Mouse (Mus musculus): Measurements from ENCODE around the gene Prelid3b. TPM values are rescaled to one million over a fixed set of nuclear protein-coding genes. Genes with fewer than 3 reads are reported as not detected.

The Prelid3b gene
- polyA plus RNA-seq (2015; fragmentation: Nextera tagmentation; extraction: Ambion mirVana), result 64.2 and 74.4 TPM in 2 replicates

GRCm38 (mm10) chr2:174472818-174473549, at the start of gene Prelid3b:
Gene Prelid3b (minus strand): TSS chr2:174473081.
- H3K9me3 ChIP-seq (replicated peaks; ENCODE audit: control insufficient read depth, low read length), result no peaks in the 10 kb centered on the region
- H3K4me3 ChIP-seq (ENCODE audit: low read depth, low read length), result peak within 1 kb of the TSS; percentile 88
- no peaks in the 10 kb centered on the region for H3K27me3 ChIP-seq (ENCODE audit: control insufficient read depth, insufficient read depth, low read depth, low read length)
- peak within 1 kb of the TSS; percentile 96 for H3K4me2 ChIP-seq (ENCODE audit: low read depth, low read length)
- H3K36me3 ChIP-seq (ENCODE audit: control insufficient read depth, insufficient read depth), result peaks cover 14% of the 10 kb centered on the region
- H3K27ac ChIP-seq (ENCODE audit: low read length), result peak within 1 kb of the TSS; percentile 95
- ATAC-seq (ENCODE audit: low read depth), result peak; percentile 95
- WGBS (ENCODE audit: insufficient replicate concordance), result under 1% methylated on average over 53 of the region's 53 CpGs
- H3K4me1 ChIP-seq (ENCODE audit: control insufficient read depth, low read depth, low read length), result peaks cover 32% of the 10 kb centered on the region
- H3K9ac ChIP-seq (ENCODE audit: low read depth, low read length), result peak within 1 kb of the TSS; percentile 95

GRCm38 (mm10) chr2:174522134-174522533, 49.3 kb upstream of the Prelid3b start:
- H3K4me2 ChIP-seq (ENCODE audit: low read depth, low read length), result no peak overlapping the region
- no peak for ATAC-seq (ENCODE audit: low read depth)

GRCm38 (mm10) chr2:174517141-174518079, 44.5 kb upstream of the Prelid3b start:
- Histone ChIP-seq H3K27ac (ENCODE audit: low read length) (no peak overlapping the region), H3K36me3 (ENCODE audit: control insufficient read depth, insufficient read depth) (no peaks in the 10 kb centered on the region), H3K4me3 (ENCODE audit: low read depth, low read length) (no peak overlapping the region), H3K27me3 (ENCODE audit: control insufficient read depth, insufficient read depth, low read depth, low read length) (no peaks in the 10 kb centered on the region), H3K9me3 (replicated peaks; ENCODE audit: control insufficient read depth, low read length) (no peaks in the 10 kb centered on the region), H3K4me1 (ENCODE audit: control insufficient read depth, low read depth, low read length) (no peaks in the 10 kb centered on the region), H3K9ac (ENCODE audit: low read depth, low read length) (no peak overlapping the region), H3K4me2 (ENCODE audit: low read depth, low read length) (no peak overlapping the region)
- 36% methylated on average over 8 of the region's 8 CpGs for WGBS (ENCODE audit: insufficient replicate concordance)
- peak; percentile 76 for ATAC-seq (ENCODE audit: low read depth)

More at GRCm38 (mm10) chr2:174522134-174522533, 49.3 kb upstream of the Prelid3b start:
- H3K36me3 ChIP-seq (ENCODE audit: control insufficient read depth, insufficient read depth), result no peaks in the 10 kb centered on the region
- H3K27ac ChIP-seq (ENCODE audit: low read length), result no peak overlapping the region
- no peak overlapping the region for H3K9ac ChIP-seq (ENCODE audit: low read depth, low read length)
- H3K9me3 ChIP-seq (replicated peaks; ENCODE audit: control insufficient read depth, low read length), result no peaks in the 10 kb centered on the region
- WGBS (ENCODE audit: insufficient replicate concordance), result 70% methylated on average over 3 of the region's 3 CpGs
- H3K27me3 ChIP-seq (ENCODE audit: control insufficient read depth, insufficient read depth, low read depth, low read length), result no peaks in the 10 kb centered on the region
- H3K4me1 ChIP-seq (ENCODE audit: control insufficient read depth, low read depth, low read length), result no peaks in the 10 kb centered on the region
- H3K4me3 ChIP-seq (ENCODE audit: low read depth, low read length), result no peak overlapping the region

GRCm38 (mm10) chr2:174514887-174515286, 42.0 kb upstream of the Prelid3b start:
- no peaks in the 10 kb centered on the region for H3K9me3 ChIP-seq (replicated peaks; ENCODE audit: control insufficient read depth, low read length)
- H3K4me2 ChIP-seq (ENCODE audit: low read depth, low read length), result no peak overlapping the region
- 58% methylated on average over 4 of the region's 4 CpGs for WGBS (ENCODE audit: insufficient replicate concordance)
- ATAC-seq (ENCODE audit: low read depth), result no peak
- H3K4me3 ChIP-seq (ENCODE audit: low read depth, low read length), result no peak overlapping the region
- H3K4me1 ChIP-seq (ENCODE audit: control insufficient read depth, low read depth, low read length), result no peaks in the 10 kb centered on the region
- no peaks in the 10 kb centered on the region for H3K36me3 ChIP-seq (ENCODE audit: control insufficient read depth, insufficient read depth)
- no peak overlapping the region for H3K27ac ChIP-seq (ENCODE audit: low read length)
- no peak overlapping the region for H3K9ac ChIP-seq (ENCODE audit: low read depth, low read length)
- H3K27me3 ChIP-seq (ENCODE audit: control insufficient read depth, insufficient read depth, low read depth, low read length), result no peaks in the 10 kb centered on the region

- no peaks in the 10 kb centered on the region for H3K9me3 ChIP-seq (replicated peaks; ENCODE audit: control insufficient read depth, low read length)
- H3K9ac ChIP-seq (ENCODE audit: low read depth, low read length), result no peak overlapping the region
- H3K36me3 ChIP-seq (ENCODE audit: control insufficient read depth, insufficient read depth), result no peaks in the 10 kb centered on the region
- H3K4me3 ChIP-seq (ENCODE audit: low read depth, low read length), result no peak overlapping the region
- 61% methylated on average over 5 of the region's 5 CpGs for WGBS (ENCODE audit: insufficient replicate concordance)
- H3K27ac ChIP-seq (ENCODE audit: low read length), result no peak overlapping the region
- no peak for ATAC-seq (ENCODE audit: low read depth)
- no peaks in the 10 kb centered on the region for H3K4me1 ChIP-seq (ENCODE audit: control insufficient read depth, low read depth, low read length)
- no peaks in the 10 kb centered on the region for H3K27me3 ChIP-seq (ENCODE audit: control insufficient read depth, insufficient read depth, low read depth, low read length)
- no peak overlapping the region for H3K4me2 ChIP-seq (ENCODE audit: low read depth, low read length)
Measured at GRCm38 (mm10) chr2:174513827-174514226, 40.9 kb upstream of the Prelid3b start.

- no peaks in the 10 kb centered on the region for H3K4me1 ChIP-seq (ENCODE audit: control insufficient read depth, low read depth, low read length)
- 52% methylated on average over 8 of the region's 8 CpGs for WGBS (ENCODE audit: insufficient replicate concordance)
- no peaks in the 10 kb centered on the region for H3K36me3 ChIP-seq (ENCODE audit: control insufficient read depth, insufficient read depth)
- H3K27me3 ChIP-seq (ENCODE audit: control insufficient read depth, insufficient read depth, low read depth, low read length), result no peaks in the 10 kb centered on the region
- no peaks in the 10 kb centered on the region for H3K9me3 ChIP-seq (replicated peaks; ENCODE audit: control insufficient read depth, low read length)
- H3K4me2 ChIP-seq (ENCODE audit: low read depth, low read length), result no peak overlapping the region
- H3K9ac ChIP-seq (ENCODE audit: low read depth, low read length), result no peak overlapping the region
- H3K4me3 ChIP-seq (ENCODE audit: low read depth, low read length), result no peak overlapping the region
- no peak for ATAC-seq (ENCODE audit: low read depth)
- no peak overlapping the region for H3K27ac ChIP-seq (ENCODE audit: low read length)
Measured at GRCm38 (mm10) chr2:174509825-174510224, 36.9 kb upstream of the Prelid3b start.

GRCm38 (mm10) chr2:174507998-174508397, 35.1 kb upstream of the Prelid3b start:
- Histone ChIP-seq H3K36me3 (ENCODE audit: control insufficient read depth, insufficient read depth) (no peaks in the 10 kb centered on the region), H3K9ac (ENCODE audit: low read depth, low read length) (no peak overlapping the region), H3K27me3 (ENCODE audit: control insufficient read depth, insufficient read depth, low read depth, low read length) (no peaks in the 10 kb centered on the region), H3K27ac (ENCODE audit: low read length) (no peak overlapping the region), H3K9me3 (replicated peaks; ENCODE audit: control insufficient read depth, low read length) (no peaks in the 10 kb centered on the region), H3K4me3 (ENCODE audit: low read depth, low read length) (no peak overlapping the region), H3K4me2 (ENCODE audit: low read depth, low read length) (no peak overlapping the region), H3K4me1 (ENCODE audit: control insufficient read depth, low read depth, low read length) (no peaks in the 10 kb centered on the region)
- 69% methylated on average over 4 of the region's 4 CpGs for WGBS (ENCODE audit: insufficient replicate concordance)
- ATAC-seq (ENCODE audit: low read depth), result no peak

- WGBS (ENCODE audit: insufficient replicate concordance), result 67% methylated on average over 25 of the region's 25 CpGs
- H3K9me3 ChIP-seq (replicated peaks; ENCODE audit: control insufficient read depth, low read length), result no peaks in the 10 kb centered on the region
- H3K4me1 ChIP-seq (ENCODE audit: control insufficient read depth, low read depth, low read length), result no peaks in the 10 kb centered on the region
- ATAC-seq (ENCODE audit: low read depth), result no peak
- no peak overlapping the region for H3K27ac ChIP-seq (ENCODE audit: low read length)
- no peaks in the 10 kb centered on the region for H3K36me3 ChIP-seq (ENCODE audit: control insufficient read depth, insufficient read depth)
- H3K27me3 ChIP-seq (ENCODE audit: control insufficient read depth, insufficient read depth, low read depth, low read length), result no peaks in the 10 kb centered on the region
- no peak overlapping the region for H3K9ac ChIP-seq (ENCODE audit: low read depth, low read length)
- no peak overlapping the region for H3K4me2 ChIP-seq (ENCODE audit: low read depth, low read length)
- H3K4me3 ChIP-seq (ENCODE audit: low read depth, low read length), result no peak overlapping the region
Measured at GRCm38 (mm10) chr2:174502831-174503460, 30.1 kb upstream of the Prelid3b start.

Data from liver, embryonic 16.5 days (tissue).